Mouse (Mus musculus): Measurements from ENCODE around the gene Inpp5f. TPM values are rescaled to one million over a fixed set of nuclear protein-coding genes. Genes with fewer than 3 reads are reported as not detected.

Inpp5f gene
- polyA plus RNA-seq (2017; shearing (Covaris generic)) = 48.7 TPM

DNA sequence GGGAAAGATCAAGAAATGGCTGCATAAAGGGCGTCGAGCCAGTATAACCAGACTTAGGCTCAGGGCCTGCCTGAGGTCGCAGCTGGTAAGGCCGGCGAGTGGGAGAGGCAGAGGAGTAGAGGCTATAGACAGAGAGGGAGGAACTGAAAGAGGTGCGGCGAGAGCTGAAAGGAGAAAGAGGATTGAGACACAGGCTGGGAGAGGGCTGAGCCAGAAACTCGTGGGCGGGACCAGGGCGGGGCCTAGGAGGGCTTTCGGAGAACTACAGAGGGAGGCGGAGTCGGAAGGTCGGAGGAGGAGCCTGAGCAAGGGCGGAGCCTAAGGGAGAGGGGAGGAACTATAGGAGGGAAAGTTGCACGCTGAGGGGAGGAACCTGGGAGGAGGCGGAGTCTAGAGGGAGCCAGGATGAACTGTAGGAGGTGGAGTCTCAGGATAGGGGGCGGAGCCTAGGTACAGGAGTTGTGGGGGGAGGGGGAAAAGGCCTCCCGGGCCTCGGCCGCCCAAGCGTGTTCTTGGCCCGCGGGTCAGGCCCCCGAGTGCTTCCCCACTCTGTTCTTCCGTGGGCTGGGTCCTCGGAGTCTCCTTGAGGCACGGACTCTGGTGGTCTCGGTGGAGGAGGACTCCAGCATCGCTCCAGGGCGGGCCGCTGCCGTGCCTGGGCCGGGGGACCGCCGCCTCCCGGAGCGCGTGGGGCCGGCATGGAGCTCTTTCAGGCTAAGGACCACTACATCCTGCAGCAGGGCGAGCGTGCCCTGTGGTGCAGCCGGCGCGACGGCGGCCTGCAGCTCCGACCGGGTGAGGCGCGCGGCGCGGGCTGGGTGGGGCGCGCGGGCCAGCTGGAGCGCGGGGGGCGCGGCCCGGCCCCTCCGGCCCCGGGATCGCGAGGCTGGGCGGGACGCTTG, at the start of gene Inpp5f:
Gene Inpp5f (plus strand): TSS at position 432 of the 902 bp plus-strand sequence.

DNA sequence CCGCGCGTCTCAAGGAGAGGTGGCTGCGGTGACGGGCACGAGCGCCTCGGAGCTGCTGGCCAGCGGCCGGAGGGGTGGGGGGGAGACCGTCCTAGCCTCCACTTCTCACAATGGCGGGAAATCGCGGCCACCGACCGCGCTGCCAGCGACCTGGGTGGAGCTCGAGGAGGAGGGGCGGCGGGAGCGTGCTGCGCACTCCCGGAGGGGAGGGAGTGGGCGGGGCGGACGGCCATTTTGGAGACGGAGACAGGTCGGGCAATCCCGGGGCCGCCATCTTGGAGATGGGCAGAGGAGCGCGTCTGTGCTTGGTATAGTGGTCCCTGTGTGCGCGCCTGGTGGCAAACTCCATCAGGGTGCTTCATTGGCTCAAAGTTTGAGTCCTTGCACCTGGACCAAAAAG, 129.2 kb downstream of the Inpp5f start, which contains the start of gene Mcmbp:
Gene Mcmbp (minus strand): TSS at position 162 of the 400 bp plus-strand sequence.

DNA sequence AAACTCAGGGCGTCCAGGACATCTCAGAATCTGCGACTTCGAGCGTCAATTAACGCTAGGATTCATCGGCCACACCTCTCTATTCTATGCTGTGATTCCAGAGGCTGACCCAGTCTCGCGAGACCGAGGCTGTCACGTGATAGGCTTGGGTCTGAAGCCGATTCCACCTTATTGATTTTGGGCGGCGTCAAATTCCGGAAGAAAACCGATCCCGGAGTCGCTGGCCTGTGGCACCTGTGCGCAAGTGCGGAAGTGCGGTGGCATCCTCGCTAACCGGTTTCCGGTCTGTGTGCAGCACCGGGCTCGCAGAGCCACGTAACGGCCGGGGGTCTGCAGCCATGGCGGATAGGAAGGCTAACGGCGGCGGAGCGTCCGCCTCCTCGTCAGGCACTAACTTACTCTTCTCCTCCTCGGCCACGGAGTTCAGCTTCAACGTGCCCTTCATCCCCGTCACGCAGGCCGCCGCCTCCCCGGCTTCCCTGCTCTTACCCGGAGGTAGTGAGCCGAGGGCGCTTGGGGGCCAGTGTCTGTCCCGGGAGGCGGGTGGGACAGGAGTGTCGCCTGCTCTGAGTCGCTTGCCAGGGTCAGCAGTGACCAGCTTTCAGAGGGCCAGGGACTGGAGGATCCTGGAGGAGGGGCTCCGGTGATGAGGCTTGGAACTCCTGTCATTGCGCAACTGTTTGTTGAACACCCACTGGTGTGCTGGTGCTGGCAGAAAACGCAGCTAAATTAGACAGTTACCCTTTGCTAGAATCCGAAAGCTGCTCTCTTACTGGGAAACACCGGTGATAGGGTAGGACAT, 133.8 kb downstream of the Inpp5f start, which contains the start of gene Sec23ip:
Gene Sec23ip (plus strand): TSS at position 260 of the 802 bp plus-strand sequence.

Other genes with a start within 250 kb of the Inpp5f start
- 372 TPM for gene Rgs10, start 192.6 kb upstream of the Inpp5f start, polyA plus RNA-seq (2017; shearing (Covaris generic))
- 57.6 TPM for gene Tial1, start 149.6 kb upstream of the Inpp5f start, polyA plus RNA-seq (2017; shearing (Covaris generic))
- 9.1 TPM for gene Bag3, start 87.7 kb upstream of the Inpp5f start, polyA plus RNA-seq (2017; shearing (Covaris generic))
- 13.9 TPM for gene Mcmbp, start 129.2 kb downstream of the Inpp5f start, polyA plus RNA-seq (2017; shearing (Covaris generic))
- gene Sec23ip, start 133.6 kb downstream of the Inpp5f start, polyA plus RNA-seq (2017; shearing (Covaris generic)) = 75.9 TPM

Measured in CD4-positive, CD25-positive, alpha-beta regulatory T cell, adult 9 weeks (primary cell).